Comparison of ENCODE assay signal across 10 mouse cellular contexts in the genomic region with DNA sequence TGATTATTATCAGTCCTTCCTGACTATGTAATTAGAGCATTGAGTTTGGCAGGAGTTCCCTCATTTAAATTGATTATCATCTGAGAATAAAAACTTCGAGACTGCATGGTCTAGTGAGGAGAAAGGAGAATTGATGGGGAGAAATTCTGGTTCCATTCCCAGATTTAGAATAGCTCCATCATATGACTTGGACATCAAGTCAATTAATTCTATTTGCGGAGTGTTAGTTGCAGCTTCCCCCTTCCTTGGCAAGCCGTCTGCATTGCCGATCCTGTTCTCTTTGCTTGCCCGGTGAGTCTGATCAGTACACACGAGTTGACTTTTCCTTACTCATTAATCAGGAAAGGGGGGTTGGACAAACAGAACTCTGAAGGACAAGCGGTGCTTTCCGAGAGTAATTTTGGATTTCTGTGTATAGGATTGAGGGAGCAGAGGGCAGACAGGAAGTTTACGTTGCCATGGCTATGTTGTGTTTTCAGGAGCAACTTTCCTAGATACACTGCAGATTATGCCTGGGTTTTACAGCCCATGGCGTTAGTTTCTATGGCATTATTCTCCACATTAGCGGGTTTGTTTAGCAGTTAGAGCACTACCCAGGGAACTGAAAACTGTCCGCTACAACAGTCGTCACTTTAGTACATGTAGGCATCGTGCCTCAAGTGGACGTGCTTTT.
DNase-seq lines count a peak whose midpoint lies in the region; ATAC-seq and TF ChIP-seq lines count a peak whose summit lies in the region.
"Had no signal": no experiment of that assay in that cellular context is flagged by ENCODE, and none has a peak within 500 bp of the region (broad histone marks: within the 10 kb centered on the region; RNA-seq: fewer than 3 reads in every experiment).

No protein-coding gene starts in this region.

- 61% methylated on average over 15 of the region's 15 CpGs for WGBS in forebrain, embryonic 14.5 days
- 93% methylated on average over 15 of the region's 15 CpGs for WGBS in forebrain, embryonic 11.5 days
- 39% methylated on average over 15 of the region's 15 CpGs for WGBS in lung, postnatal 0 days
- 59% methylated on average over 15 of the region's 15 CpGs for WGBS in hindbrain, postnatal 0 days
- 73% methylated on average over 15 of the region's 15 CpGs for WGBS in neural tube, embryonic 15.5 days

- no peaks in the 10 kb centered on the region for H3K9me3 ChIP-seq in forebrain, embryonic 14.5 days (replicated peaks; ENCODE audit: control insufficient read depth, low read length)
- H3K9me3 ChIP-seq in forebrain, embryonic 11.5 days (ENCODE audit: control insufficient read depth, low read length) = no peaks in the 10 kb centered on the region
- H3K9me3 ChIP-seq in lung, postnatal 0 days (ENCODE audit: low read length) = no peaks in the 10 kb centered on the region
- H3K9me3 ChIP-seq in hindbrain, postnatal 0 days (ENCODE audit: low read length) = no peaks in the 10 kb centered on the region
- H3K9me3 ChIP-seq in neural tube, embryonic 15.5 days (replicated peaks) = no peaks in the 10 kb centered on the region

- H3K9ac ChIP-seq in forebrain, embryonic 14.5 days (ENCODE audit: low read length) = no peak overlapping the region
- no peak overlapping the region for H3K9ac ChIP-seq in forebrain, embryonic 11.5 days (ENCODE audit: low read length)
- no peak overlapping the region for H3K9ac ChIP-seq in lung, postnatal 0 days (replicated peaks; ENCODE audit: low read depth)
- H3K9ac ChIP-seq in hindbrain, postnatal 0 days (replicated peaks; ENCODE audit: low read length) = no peak overlapping the region
- H3K9ac ChIP-seq in neural tube, embryonic 15.5 days (replicated peaks) = no peak overlapping the region

- H3K27me3 ChIP-seq in forebrain, embryonic 14.5 days (replicated peaks; ENCODE audit: control insufficient read depth, insufficient read depth, low read length) = no peaks in the 10 kb centered on the region
- H3K27me3 ChIP-seq in forebrain, embryonic 11.5 days (ENCODE audit: control insufficient read depth, insufficient read depth, low read length) = no peaks in the 10 kb centered on the region
- no peaks in the 10 kb centered on the region for H3K27me3 ChIP-seq in lung, postnatal 0 days (replicated peaks; ENCODE audit: insufficient read depth, low read length)
- H3K27me3 ChIP-seq in hindbrain, postnatal 0 days (ENCODE audit: insufficient read depth, low read length) = no peaks in the 10 kb centered on the region
- no peaks in the 10 kb centered on the region for H3K27me3 ChIP-seq in neural tube, embryonic 15.5 days (replicated peaks)

- H3K4me3 ChIP-seq in forebrain, embryonic 14.5 days (ENCODE audit: low read depth, low read length) = no peak overlapping the region
- no peak overlapping the region for H3K4me3 ChIP-seq in forebrain, embryonic 11.5 days (ENCODE audit: low read depth, low read length)
- H3K4me3 ChIP-seq in lung, postnatal 0 days (ENCODE audit: low read depth, low read length) = no peak overlapping the region
- H3K4me3 ChIP-seq in hindbrain, postnatal 0 days (ENCODE audit: low read length) = peak overlapping the region; percentile 20
- H3K4me3 ChIP-seq in neural tube, embryonic 15.5 days (replicated peaks) = no peak overlapping the region

- intact Hi-C loops in heart, postnatal 10 days (cut with DNase I) = no loop called here

- peak; percentile 70 for DNase-seq in forebrain, embryonic 14.5 days (ENCODE audit: low spot score)
- no peak for DNase-seq in forebrain, embryonic 11.5 days (ENCODE audit: low spot score)
- peak; percentile 6 for DNase-seq in lung, postnatal 0 days (ENCODE audit: low spot score)
- no peak for DNase-seq in lung, postnatal 10 days
- peak; percentile 53 for DNase-seq in hindbrain, postnatal 0 days (ENCODE audit: low spot score)
- DNase-seq in heart, postnatal 10 days = no peak
- DNase-seq: B cell, adult 2 months; heart, adult 18-20 months had no signal

- TF ChIP-seq EP300 in lung, postnatal 0 days (IDR thresholded peaks at IDR 0.05) = no peak

- peaks cover 10% of the 10 kb centered on the region; the same call in 1 of the 2 replicates for H3K4me1 ChIP-seq in forebrain, embryonic 14.5 days (ENCODE audit: control insufficient read depth, insufficient read depth, low read length)
- H3K4me1 ChIP-seq in forebrain, embryonic 11.5 days (replicated peaks; ENCODE audit: control insufficient read depth, insufficient read depth, low read length) = no peaks in the 10 kb centered on the region
- no peaks in the 10 kb centered on the region for H3K4me1 ChIP-seq in lung, postnatal 0 days (ENCODE audit: insufficient read depth, low read depth, low read length)
- peaks cover 6% of the 10 kb centered on the region; the same call in 1 of the 2 replicates for H3K4me1 ChIP-seq in hindbrain, postnatal 0 days (ENCODE audit: insufficient read depth, low read length)
- peaks cover 6% of the 10 kb centered on the region; the same call in 1 of the 2 replicates for H3K4me1 ChIP-seq in neural tube, embryonic 15.5 days

- H3K36me3 ChIP-seq in forebrain, embryonic 14.5 days (ENCODE audit: control insufficient read depth, insufficient read depth, low read length) = no peaks in the 10 kb centered on the region
- H3K36me3 ChIP-seq in forebrain, embryonic 11.5 days (ENCODE audit: control insufficient read depth, insufficient read depth, low read length) = no peaks in the 10 kb centered on the region
- no peaks in the 10 kb centered on the region for H3K36me3 ChIP-seq in lung, postnatal 0 days (ENCODE audit: insufficient read depth, low read length)
- H3K36me3 ChIP-seq in hindbrain, postnatal 0 days (ENCODE audit: insufficient read depth, low read length) = no peaks in the 10 kb centered on the region
- no peaks in the 10 kb centered on the region for H3K36me3 ChIP-seq in neural tube, embryonic 15.5 days

- peak; percentile 73 for ATAC-seq in forebrain, embryonic 14.5 days
- ATAC-seq in forebrain, embryonic 11.5 days (replicated peaks; ENCODE audit: low FRiP score) = no peak
- ATAC-seq in lung, postnatal 0 days = no peak
- peak; percentile 67 for ATAC-seq in hindbrain, postnatal 0 days
- ATAC-seq in neural tube, embryonic 15.5 days (ENCODE audit: low FRiP score) = peak; percentile 48; the same call in 1 of the 2 replicates
- no peak for ATAC-seq in CD4-positive, CD25-positive, alpha-beta regulatory T cell, adult 4 months

- H3K27ac ChIP-seq in forebrain, embryonic 14.5 days (ENCODE audit: low read depth, low read length) = no peak overlapping the region
- no peak overlapping the region for H3K27ac ChIP-seq in forebrain, embryonic 11.5 days (ENCODE audit: low read depth, low read length)
- no peak overlapping the region for H3K27ac ChIP-seq in lung, postnatal 0 days (ENCODE audit: low read length)
- peak overlapping the region; percentile 41; the same call in 1 of the 2 replicates for H3K27ac ChIP-seq in hindbrain, postnatal 0 days
- H3K27ac ChIP-seq in neural tube, embryonic 15.5 days (replicated peaks) = peak overlapping the region; percentile 39

- H3K4me2 ChIP-seq in forebrain, embryonic 14.5 days (ENCODE audit: low read length) = peak overlapping the region; percentile 12; the same call in 1 of the 2 replicates
- H3K4me2 ChIP-seq in forebrain, embryonic 11.5 days (ENCODE audit: low read depth, low read length, severe bottlenecking) = no peak overlapping the region
- no peak overlapping the region for H3K4me2 ChIP-seq in lung, postnatal 0 days (replicated peaks; ENCODE audit: low read depth, low read length)
- H3K4me2 ChIP-seq in hindbrain, postnatal 0 days (ENCODE audit: low read depth, low read length) = peak overlapping the region; percentile 48
- peak overlapping the region; percentile 24 for H3K4me2 ChIP-seq in neural tube, embryonic 15.5 days

- TF ChIP-seq CTCF in lung, postnatal 0 days (IDR thresholded peaks at IDR 0.05) = no peak
- TF ChIP-seq CTCF in hindbrain, postnatal 0 days (IDR thresholded peaks at IDR 0.05; ENCODE audit: low read depth) = no peak

Comparison
In these comparisons a context has a peak if more than half of its experiments do, and no peak if none do; other contexts are left out.
1. ATAC-seq: peak in forebrain, embryonic 14.5 days (single experiment), hindbrain, postnatal 0 days (single experiment) and neural tube, embryonic 15.5 days (single experiment); none in forebrain, embryonic 11.5 days (single experiment), lung, postnatal 0 days (single experiment) and CD4-positive, CD25-positive, alpha-beta regulatory T cell, adult 4 months (single experiment).
2. DNase-seq: peak in forebrain, embryonic 14.5 days (single experiment), lung, postnatal 0 days (single experiment) and hindbrain, postnatal 0 days (single experiment); none in forebrain, embryonic 11.5 days (single experiment), lung, postnatal 10 days (single experiment) and heart, postnatal 10 days (0 of 2).
3. H3K4me2 ChIP-seq: peak in forebrain, embryonic 14.5 days (single experiment), hindbrain, postnatal 0 days (single experiment) and neural tube, embryonic 15.5 days (single experiment); none in forebrain, embryonic 11.5 days (single experiment) and lung, postnatal 0 days (single experiment).
4. H3K27ac ChIP-seq: peak in hindbrain, postnatal 0 days (single experiment) and neural tube, embryonic 15.5 days (single experiment); none in forebrain, embryonic 14.5 days (single experiment), forebrain, embryonic 11.5 days (single experiment) and lung, postnatal 0 days (single experiment).